Mouse (Mus musculus): ENCODE measurements around the gene Cdk2ap1. TPM values are rescaled to one million over a fixed set of nuclear protein-coding genes. Genes with fewer than 3 reads are reported as not detected.
"Not testable (repeated sequence)": the region's sequence is repeated elsewhere in the genome, so short reads cannot be mapped to it uniquely, and the experiment has no call there.

Cdk2ap1 gene
- 100 to 1,000 TPM; 126 to 160 (median 136) TPM for total RNA-seq (2022)

GRCm38 (mm10) chr5:124362982-124363381, at the start of gene Cdk2ap1:
Cdk2ap1 (minus strand) TSS chr5:124363082.
- DNase-seq (ENCODE audit: low spot score in 2 of 2), result not testable (repeated sequence)

- DNase-seq (ENCODE audit: low spot score in 2 of 2), result no peak
Observed at GRCm38 (mm10) chr5:124412163-124412562, 49.3 kb upstream of the Cdk2ap1 start.

GRCm38 (mm10) chr5:124410808-124411207, 47.9 kb upstream of the Cdk2ap1 start:
- DNase-seq (ENCODE audit: low spot score in 2 of 2), result no peak

- DNase-seq (ENCODE audit: low spot score in 2 of 2), result no peak
Observed at GRCm38 (mm10) chr5:124393726-124394125, 30.8 kb upstream of the Cdk2ap1 start.

DNA sequence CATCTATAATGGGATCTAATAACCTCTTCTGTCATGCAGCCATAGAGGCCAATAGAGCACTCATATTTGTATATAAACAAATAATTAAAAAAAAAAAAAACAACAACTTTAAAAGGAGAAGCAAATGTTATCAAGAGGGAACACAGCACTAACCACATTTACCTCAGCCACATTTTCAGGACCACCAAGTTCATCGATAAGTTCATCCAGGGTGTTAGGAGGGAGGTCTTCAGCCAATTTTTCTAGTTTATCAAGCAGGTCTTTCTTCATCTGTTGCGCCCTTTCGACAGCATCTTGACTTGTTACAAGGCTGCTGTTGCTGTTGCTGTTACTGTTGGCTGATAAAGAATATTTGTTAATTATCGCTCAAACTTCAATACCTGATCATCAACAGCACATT, 29.5 kb upstream of the Cdk2ap1 start:
- no peak for DNase-seq (ENCODE audit: low spot score in 2 of 2)

DNA sequence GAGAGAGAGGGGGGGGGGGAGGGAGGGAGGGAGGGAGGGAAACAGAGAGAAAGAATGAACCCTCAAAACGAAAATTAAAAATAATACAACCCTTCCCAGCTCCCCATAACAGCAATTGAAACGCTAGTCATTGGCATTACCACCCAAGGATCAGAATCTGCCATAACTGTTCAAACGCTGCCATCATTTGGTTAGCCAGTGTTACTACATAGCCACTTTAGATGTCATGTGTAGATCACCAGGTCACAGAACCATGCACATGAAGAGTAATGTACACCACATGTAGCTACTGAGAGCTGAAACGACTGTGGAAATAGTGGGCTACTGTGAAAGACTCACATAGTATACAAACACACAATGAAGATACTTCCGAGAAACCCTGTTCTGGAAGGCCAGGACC, 25.1 kb upstream of the Cdk2ap1 start:
- no peak for DNase-seq (ENCODE audit: low spot score in 2 of 2)

DNA sequence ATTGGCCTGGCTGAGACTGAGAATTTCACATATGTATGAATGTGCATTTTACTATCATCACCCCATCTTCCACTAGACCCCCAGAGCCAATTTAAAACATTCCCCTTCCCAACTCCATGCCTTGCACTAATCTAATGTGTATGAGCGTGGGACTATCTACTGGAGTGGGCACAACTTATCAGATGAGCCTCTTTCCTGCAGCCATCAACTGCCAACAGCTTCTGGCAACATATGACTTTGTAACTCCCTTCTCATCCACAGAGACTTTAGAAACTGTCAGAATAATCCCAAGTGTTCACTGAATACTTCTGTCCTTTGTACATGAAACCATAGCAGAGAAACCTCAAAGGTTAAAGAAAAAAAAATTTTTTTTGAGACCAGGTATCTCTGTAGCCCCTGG, 17.2 kb upstream of the Cdk2ap1 start:
- no peak for DNase-seq (ENCODE audit: low spot score in 2 of 2)

GRCm38 (mm10) chr5:124377149-124377548, 14.3 kb upstream of the Cdk2ap1 start:
- no peak for DNase-seq (ENCODE audit: low spot score in 2 of 2)

- no peak for DNase-seq (ENCODE audit: low spot score in 2 of 2)
Observed at GRCm38 (mm10) chr5:124376401-124376800, 13.5 kb upstream of the Cdk2ap1 start.

- no peak for DNase-seq (ENCODE audit: low spot score in 2 of 2)
Observed at GRCm38 (mm10) chr5:124374298-124374697, 11.4 kb upstream of the Cdk2ap1 start.

DNA sequence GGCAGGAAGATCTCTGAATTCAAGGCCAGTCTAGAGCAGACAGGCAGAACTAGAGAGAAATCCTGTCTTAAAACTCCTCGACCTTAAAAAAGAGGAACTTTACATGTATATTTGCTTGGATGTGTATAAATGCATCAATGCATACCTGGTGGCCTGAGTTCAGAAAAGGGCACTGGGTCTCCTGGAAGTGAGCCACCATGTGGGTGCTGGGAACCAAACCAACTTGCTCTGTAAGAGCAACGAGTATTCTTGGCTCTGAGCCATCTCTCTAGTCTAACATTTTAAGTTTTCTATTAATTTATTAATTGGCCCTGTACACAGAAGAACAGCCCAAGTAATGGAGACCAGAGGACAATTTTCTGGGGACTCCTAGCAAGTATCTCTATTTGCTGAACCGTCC, 3.8 kb upstream of the Cdk2ap1 start:
- no peak for DNase-seq (ENCODE audit: low spot score in 2 of 2)

- DNase-seq (ENCODE audit: low spot score in 2 of 2), result no peak
Observed at GRCm38 (mm10) chr5:124365754-124366153, 2.9 kb upstream of the Cdk2ap1 start.

DNA sequence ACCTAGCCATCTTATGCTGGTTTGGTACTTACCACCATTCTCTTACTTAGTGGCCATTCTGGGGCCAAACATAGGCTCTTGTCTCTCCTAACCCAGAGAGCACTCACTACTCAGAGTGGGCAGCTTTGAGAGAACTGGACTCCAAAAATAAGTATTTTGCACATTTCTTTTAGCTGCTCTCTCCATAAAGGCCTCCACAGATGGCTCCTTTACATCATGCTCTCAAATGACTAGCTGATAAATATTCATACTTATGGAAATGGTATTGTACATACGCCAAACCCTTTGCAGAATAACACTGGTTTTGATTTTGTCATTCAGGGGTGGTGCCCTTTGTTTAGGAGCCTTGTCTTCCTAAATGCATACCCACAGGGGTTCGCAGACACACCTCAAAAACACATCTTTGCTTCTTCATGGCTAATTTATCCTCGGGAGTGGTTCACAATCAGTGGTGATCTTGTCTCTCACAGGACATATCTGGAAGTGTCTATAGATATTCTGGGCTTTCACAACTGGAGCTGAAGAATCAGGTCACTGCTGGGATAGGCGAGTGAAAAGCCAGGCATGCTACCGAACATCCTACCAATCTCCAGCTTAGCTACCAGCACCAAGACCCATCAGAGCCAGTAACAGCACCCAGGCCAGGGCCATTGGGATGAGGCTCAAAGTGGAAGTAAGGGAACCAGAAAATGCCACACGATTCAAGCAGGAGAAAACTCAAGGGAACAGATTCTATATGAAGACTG, 1.5 kb upstream of the Cdk2ap1 start:
- DNase-seq (ENCODE audit: low spot score in 2 of 2), result no peak

- no peak for DNase-seq (ENCODE audit: low spot score in 2 of 2)
Observed at GRCm38 (mm10) chr5:124359641-124360040, 3.2 kb downstream of the Cdk2ap1 start.

DNA sequence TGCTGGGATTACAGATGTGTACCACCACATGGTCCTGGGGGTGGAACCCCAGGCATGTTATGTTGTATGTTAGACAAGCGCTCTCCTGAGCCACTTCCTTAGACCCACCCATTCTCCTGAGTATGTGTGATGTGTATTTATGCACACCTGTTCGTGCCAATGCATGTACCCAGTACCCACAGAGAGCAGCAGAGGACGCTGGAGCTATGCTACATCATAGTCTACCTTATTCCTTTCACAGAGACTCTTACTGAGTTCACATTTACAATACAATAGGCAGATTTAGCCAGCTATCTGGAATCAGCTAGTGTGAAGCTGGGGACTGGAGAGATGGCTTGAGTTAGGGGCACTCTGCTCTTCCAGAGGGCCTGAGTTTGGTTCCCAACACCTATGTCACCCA, 6.2 kb downstream of the Cdk2ap1 start:
- no peak for DNase-seq (ENCODE audit: low spot score in 2 of 2)

GRCm38 (mm10) chr5:124355425-124355959, 7.4 kb downstream of the Cdk2ap1 start:
- DNase-seq (ENCODE audit: low spot score in 2 of 2), result no peak

GRCm38 (mm10) chr5:124354574-124355424, 8.1 kb downstream of the Cdk2ap1 start:
- no peak for DNase-seq (ENCODE audit: low spot score in 2 of 2)

DNA sequence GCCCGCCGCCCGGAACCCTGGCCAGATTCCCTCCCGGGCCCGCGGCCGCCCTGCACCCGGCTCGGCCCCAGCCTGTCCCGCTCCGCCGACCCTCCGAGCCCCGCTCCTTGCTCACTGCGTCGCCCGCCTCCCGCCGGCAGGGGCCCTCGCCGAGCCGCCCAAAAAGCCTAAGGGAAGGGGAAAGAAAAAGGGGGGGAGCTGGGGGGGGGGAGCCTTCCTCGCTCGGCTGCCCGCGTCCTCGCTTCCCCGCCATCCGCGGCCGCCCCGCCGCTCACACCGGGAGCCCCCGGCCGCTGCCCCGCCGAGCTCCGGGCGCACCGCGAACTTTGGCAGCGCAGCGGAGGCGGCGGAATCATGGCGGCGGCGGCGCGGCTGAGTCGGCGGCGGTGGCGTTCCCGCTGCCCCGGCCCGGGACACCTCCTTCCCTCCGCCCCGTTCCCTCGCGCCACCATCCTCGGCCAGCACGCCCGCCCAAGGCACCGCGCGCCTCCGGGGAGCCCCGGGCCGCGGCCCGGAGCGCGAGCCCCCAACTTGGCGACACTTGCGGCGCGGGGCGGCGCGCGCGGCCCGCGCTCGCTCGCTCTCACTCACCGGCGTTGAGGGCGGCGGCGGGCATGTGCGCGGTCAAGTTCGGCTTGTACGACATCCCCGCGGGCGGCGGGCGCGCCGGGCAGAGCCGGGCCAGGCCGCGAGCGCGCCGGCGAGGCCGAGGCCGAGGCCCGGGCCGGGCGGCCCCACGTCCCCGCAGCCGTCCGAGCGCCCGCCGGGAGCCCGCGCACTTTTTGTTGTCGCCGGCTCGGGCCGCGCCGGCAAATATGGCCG, 8.9 kb downstream of the Cdk2ap1 start:
- DNase-seq (ENCODE audit: low spot score in 2 of 2), result no peak

DNA sequence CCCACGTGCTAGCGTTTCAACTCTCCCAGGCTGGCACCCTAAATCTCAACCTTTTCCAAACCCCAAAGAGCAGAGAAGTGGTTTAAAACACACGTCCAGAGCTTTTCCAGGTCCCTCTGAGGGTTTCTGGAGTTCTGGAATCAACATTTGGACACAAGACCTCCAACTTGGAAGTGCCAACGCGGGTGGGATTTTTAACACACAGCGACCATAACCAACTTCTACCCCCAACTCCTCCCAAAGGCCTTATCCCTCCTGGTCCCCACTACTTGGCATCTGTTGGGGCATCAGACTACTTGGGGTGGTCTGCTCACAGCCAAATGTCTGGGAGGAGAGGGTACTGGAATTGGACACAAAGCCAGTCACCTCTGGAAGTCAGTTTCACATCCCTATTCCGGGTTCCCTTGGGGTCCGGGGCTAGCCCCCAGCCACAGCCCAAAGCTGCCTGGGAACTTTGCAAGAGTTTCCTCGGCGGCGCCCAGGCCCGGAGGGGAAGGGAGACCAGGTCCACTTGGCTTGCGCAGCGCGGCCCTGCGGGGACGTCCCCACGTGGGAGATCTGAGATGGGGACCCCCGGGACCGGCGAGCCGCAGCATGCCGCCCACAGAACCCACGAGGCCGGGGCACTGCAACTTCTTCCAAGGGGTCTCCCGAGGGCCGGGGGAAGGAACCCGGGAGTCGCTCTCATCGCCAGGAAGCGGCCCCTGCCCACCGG, 9.7 kb downstream of the Cdk2ap1 start:
- DNase-seq (ENCODE audit: low spot score in 2 of 2), result no peak

GRCm38 (mm10) chr5:124352141-124352920, 10.6 kb downstream of the Cdk2ap1 start:
- peak; percentile 43 to 83 for DNase-seq (ENCODE audit: low spot score in 2 of 2)
